9 mouse cellular contexts compared by ENCODE assay signal in the genomic region with DNA sequence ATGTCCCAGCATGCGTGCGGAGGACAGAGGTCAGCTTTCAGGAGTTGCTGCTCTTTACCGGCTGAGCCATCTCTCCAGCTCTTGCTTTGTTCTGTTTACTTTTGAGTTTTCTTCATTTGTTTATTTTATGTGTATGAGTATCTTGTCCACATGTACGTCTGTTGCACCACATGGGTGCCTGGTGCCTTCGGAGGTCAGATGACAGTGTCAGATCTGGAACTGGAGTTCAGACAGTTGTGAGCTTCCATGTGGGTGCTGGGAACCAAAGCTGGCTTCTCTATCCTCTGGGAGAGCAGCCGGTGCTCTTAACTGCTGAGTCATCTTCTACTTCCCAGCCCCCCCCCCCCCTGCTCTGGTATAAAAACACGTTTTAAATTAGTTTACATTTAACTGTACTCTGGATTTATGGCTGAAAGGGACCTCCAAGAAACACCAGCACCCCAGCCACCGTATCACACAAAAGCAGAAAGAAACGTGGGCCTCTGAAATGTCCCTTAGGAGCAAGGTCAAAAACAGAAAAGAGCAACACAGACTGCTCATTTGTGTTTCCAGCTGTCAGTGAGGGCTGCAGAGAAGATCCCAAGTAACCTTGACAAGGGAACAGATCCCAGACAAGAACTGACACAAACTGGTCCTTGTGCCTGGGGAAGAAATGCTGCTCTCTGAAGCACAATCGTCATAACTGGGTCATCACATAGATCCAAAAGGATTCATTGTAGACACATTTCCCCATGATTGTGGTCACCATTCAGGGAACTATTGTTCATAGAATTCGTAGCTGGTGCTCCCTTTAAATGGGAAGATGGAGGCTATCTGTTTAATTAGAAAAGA. TPM values are rescaled to one million over a fixed set of nuclear protein-coding genes. Genes with fewer than 3 reads are reported as not detected.
DNase-seq lines count a peak whose midpoint lies in the region; ATAC-seq and TF ChIP-seq lines count a peak whose summit lies in the region.
"Had no signal": no experiment of that assay in that cellular context is flagged by ENCODE, and none has a peak within 500 bp of the region (broad histone marks: within the 10 kb centered on the region; RNA-seq: fewer than 3 reads in every experiment).

No protein-coding gene starts in this region.

- no peak for TF ChIP-seq CTCF in CH12.LX (conservative IDR thresholded peaks at IDR 0.05 in 1 of 2, IDR thresholded peaks at IDR 0.05 in 1 of 2; ENCODE audit: low read depth in 2 of 2, low read length in 2 of 2)

- no peak for TF ChIP-seq EP300 in CH12.LX (IDR thresholded peaks at IDR 0.05; ENCODE audit: low read length)

- peak overlapping the region; percentile 6; the same call in 1 of the 2 replicates for H3K4me2 ChIP-seq in CH12.LX (ENCODE audit: insufficient read depth, low read depth, poor library complexity, severe bottlenecking)
- H3K4me2 ChIP-seq in liver, embryonic 11.5 days: peak overlapping the region; percentile 60

- no peak overlapping the region for H3K4me3 ChIP-seq in CH12.LX (replicated peaks in 1 of 3; ENCODE audit: low read depth in 2 of 3, low read length in 2 of 3, poor library complexity in 1 of 3)
- peak overlapping the region; percentile 36; the same call in 1 of the 2 replicates for H3K4me3 ChIP-seq in embryonic facial prominence, embryonic 10.5 days
- H3K4me3 ChIP-seq in liver, embryonic 11.5 days (ENCODE audit: low read depth, low read length): no peak overlapping the region
- H3K4me3 ChIP-seq: neural tube, embryonic 13.5 days had no signal

- no peaks in the 10 kb centered on the region for H3K27me3 ChIP-seq in CH12.LX (replicated peaks)
- H3K27me3 ChIP-seq in embryonic facial prominence, embryonic 10.5 days (replicated peaks; ENCODE audit: low read depth, poor library complexity, severe bottlenecking): no peaks in the 10 kb centered on the region
- no peaks in the 10 kb centered on the region for H3K27me3 ChIP-seq in liver, embryonic 11.5 days (replicated peaks; ENCODE audit: control insufficient read depth, insufficient read depth, low read length)
- H3K27me3 ChIP-seq: neural tube, embryonic 13.5 days had no signal

- H3K27ac ChIP-seq in CH12.LX (ENCODE audit: insufficient read depth, low read depth): peak overlapping the region; percentile 42; the same call in 1 of the 2 replicates
- peak overlapping the region; percentile 65 for H3K27ac ChIP-seq in embryonic facial prominence, embryonic 10.5 days (replicated peaks)
- H3K27ac ChIP-seq in liver, embryonic 11.5 days (ENCODE audit: low read depth, low read length): peak overlapping the region; percentile 73
- H3K27ac ChIP-seq: neural tube, embryonic 13.5 days had no signal

- no peak for TF ChIP-seq RAD21 in CH12.LX (IDR thresholded peaks at IDR 0.05; ENCODE audit: low read depth, low read length)

- H3K9ac ChIP-seq in CH12.LX (ENCODE audit: insufficient read depth, low read depth): no peak overlapping the region; the same call in 1 of the 2 replicates
- H3K9ac ChIP-seq in liver, embryonic 11.5 days (ENCODE audit: low read depth, low read length): peak overlapping the region; percentile 12
- H3K9ac ChIP-seq: neural tube, embryonic 13.5 days had no signal

- TF ChIP-seq POLR2A in CH12.LX (IDR thresholded peaks at IDR 0.05; ENCODE audit: low read depth, low read length): no peak

- no peaks in the 10 kb centered on the region for H3K36me3 ChIP-seq in CH12.LX (replicated peaks in 1 of 2; ENCODE audit: control insufficient read depth in 1 of 2, insufficient read depth in 1 of 2, low read length in 1 of 2)
- H3K36me3 ChIP-seq in embryonic facial prominence, embryonic 10.5 days (replicated peaks): no peaks in the 10 kb centered on the region
- no peaks in the 10 kb centered on the region for H3K36me3 ChIP-seq in liver, embryonic 11.5 days (ENCODE audit: control insufficient read depth, insufficient read depth, low read length)
- H3K36me3 ChIP-seq: neural tube, embryonic 13.5 days had no signal

- 72% methylated on average over 11 of the region's 11 CpGs for WGBS in embryonic facial prominence, embryonic 10.5 days
- WGBS in liver, embryonic 11.5 days: 38% methylated on average over 11 of the region's 11 CpGs

- ATAC-seq in liver, embryonic 11.5 days (replicated peaks; ENCODE audit: low FRiP score): peak; percentile 16; the same call in 1 of the 2 replicates

- no peaks in the 10 kb centered on the region for H3K9me3 ChIP-seq in CH12.LX (replicated peaks; ENCODE audit: low read length)
- no peaks in the 10 kb centered on the region for H3K9me3 ChIP-seq in embryonic facial prominence, embryonic 10.5 days
- H3K9me3 ChIP-seq in liver, embryonic 11.5 days (ENCODE audit: control insufficient read depth, low read length): no peaks in the 10 kb centered on the region
- H3K9me3 ChIP-seq: neural tube, embryonic 13.5 days had no signal

- in situ Hi-C loops in CH12.LX (cut with MboI; ENCODE audit: low pct_ligation_motif_present, low pct_unique_long_range_greater_than_20kb, low sequenced_read_pairs): no loop called here

- H3K79me2 ChIP-seq in CH12.LX (replicated peaks; ENCODE audit: control insufficient read depth, extremely low read depth, insufficient read depth, poor library complexity, severe bottlenecking): no peaks in the 10 kb centered on the region

- peak; percentile 12 for DNase-seq in heart, adult 8-10 months (ENCODE audit: low spot score)
- DNase-seq in heart, adult 11 months: no peak
- DNase-seq in CH12.LX (ENCODE audit: extremely low read depth): no peak
- no peak for DNase-seq in embryonic facial prominence, embryonic 10.5 days (ENCODE audit: low spot score)
- no peak for DNase-seq in liver, embryonic 11.5 days (ENCODE audit: low spot score)
- no peak for DNase-seq in retina, postnatal 1 day
- no peak for DNase-seq in thymus, postnatal 0 days (ENCODE audit: low spot score)
- no peak for DNase-seq in frontal cortex, postnatal 25 days (ENCODE audit: low spot score in 2 of 2)

- H3K4me1 ChIP-seq in CH12.LX (ENCODE audit: control insufficient read depth in 1 of 2, insufficient read depth in 2 of 2): peaks cover 0 to 39% of the 10 kb centered on the region in 2 experiments; a peak in 3 of 4 replicates
- peaks cover 9% of the 10 kb centered on the region for H3K4me1 ChIP-seq in embryonic facial prominence, embryonic 10.5 days
- peaks cover 29% of the 10 kb centered on the region for H3K4me1 ChIP-seq in liver, embryonic 11.5 days (replicated peaks; ENCODE audit: control insufficient read depth, insufficient read depth, low read length)
- H3K4me1 ChIP-seq: neural tube, embryonic 13.5 days had no signal

- dilution Hi-C loops in CH12.LX (cut with MboI; ENCODE audit: extremely low pct_ligation_motif_present, extremely low pct_unique_long_range_greater_than_20kb, low sequenced_read_pairs): no loop called here

TF ChIP-seq in CH12.LX, 34 proteins besides CTCF, POLR2A, EP300 and RAD21:
- no peak for TF ChIP-seq CHD1 (IDR thresholded peaks at IDR 0.05; ENCODE audit: low read depth, low read length)
- TF ChIP-seq MAFK (IDR thresholded peaks at IDR 0.05; ENCODE audit: insufficient replicate concordance, low read length): peak; percentile 68; the same call in 1 of the 2 replicates
- TF ChIP-seq MXI1 (IDR thresholded peaks at IDR 0.05; ENCODE audit: low read depth, low read length): no peak

RNA-seq across cellular contexts. Expression of gene Prdm10, which starts 26.3 kb away (rescaled TPM):
- 1 to 10 TPM; 4.4 to 6.2 (median 5.2) TPM for total RNA-seq in heart, adult 8-10 months (2022)
- total RNA-seq in CH12.LX (2012; rRNA removed): 4.5 TPM in 2 replicates
- total RNA-seq in CH12.LX (2014; rRNA removed): 3.9 and 4.7 TPM in 2 replicates
- 5.2 and 6.7 TPM in 2 replicates for polyA plus RNA-seq in CH12.LX (2012; ENCODE audit: insufficient read length, low read depth)
- 8.1 and 8.3 TPM in 2 replicates for polyA plus RNA-seq in embryonic facial prominence, embryonic 10.5 days (2016; fragmentation: Nextera tagmentation; extraction: Ambion mirVana)
- polyA plus RNA-seq in liver, embryonic 11.5 days (2014; fragmentation: Nextera tagmentation; extraction: Ambion mirVana): 5.7 and 6.5 TPM in 2 replicates
- polyA plus RNA-seq in thymus, postnatal 0 days (2015; fragmentation: Nextera tagmentation; extraction: Ambion mirVana): 3.6 and 3.9 TPM in 2 replicates

RNA-seq across cellular contexts. Expression of gene Aplp2, which starts 42.5 kb away (rescaled TPM):
- total RNA-seq in heart, adult 8-10 months (2022): 100 to 1,000 TPM; 290 to 388 (median 328) TPM
- total RNA-seq in CH12.LX (2012; rRNA removed) (26.0 and 30.4 TPM in 2 replicates), CH12.LX (2014; rRNA removed) (39.1 and 44.3 TPM in 2 replicates)
- polyA plus RNA-seq in CH12.LX (2012; ENCODE audit: insufficient read length, low read depth): 52.7 and 55.1 TPM in 2 replicates
- 201 and 228 TPM in 2 replicates for polyA plus RNA-seq in embryonic facial prominence, embryonic 10.5 days (2016; fragmentation: Nextera tagmentation; extraction: Ambion mirVana)
- 256 and 297 TPM in 2 replicates for polyA plus RNA-seq in liver, embryonic 11.5 days (2014; fragmentation: Nextera tagmentation; extraction: Ambion mirVana)
- polyA plus RNA-seq in thymus, postnatal 0 days (2015; fragmentation: Nextera tagmentation; extraction: Ambion mirVana): 166 and 168 TPM in 2 replicates
